Mouse (Mus musculus): Measurements from ENCODE around the gene Msh3. TPM values are rescaled to one million over a fixed set of nuclear protein-coding genes. Genes with fewer than 3 reads are reported as not detected.
"Not testable (repeated sequence)": the region's sequence is repeated elsewhere in the genome, so short reads cannot be mapped to it uniquely, and the experiment has no call there.

The Msh3 gene
- 10 to 100 TPM; 13.7 to 92.3 (median 35.6) TPM for total RNA-seq (2018; cell fraction: chromatin; rRNA removed)
- total RNA-seq (2018; cell fraction: cytosol; rRNA removed): 10 to 100 TPM in 7 of 26 experiments, 1 to 10 TPM in 19; 2.1 to 14.9 (median 6.1) TPM
- total RNA-seq (2018; cell fraction: nucleus; rRNA removed): 10 to 100 TPM; 11.6 to 53.7 (median 28.4) TPM
- polyA plus RNA-seq (2018): 5.7 to 8.1 TPM (median 7.4 TPM) in 3 replicates

- peak within 1 kb of the TSS; percentile 65 for H3K4me3 ChIP-seq (ENCODE audit: inconsistent target)
- under 1% methylated on average over 64 of the region's 76 CpGs for WGBS (ENCODE audit: missing documents)
- H3K36me3 ChIP-seq (ENCODE audit: inconsistent target): no peaks in the 10 kb centered on the region
These were observed at the start of gene Msh3, which contains the start of gene Dhfr for GRCm38 (mm10) chr13:92354456-92355271. TSS of gene Msh3 (minus strand) at chr13:92355003. TSS of gene Dhfr (plus strand) at chr13:92354726.

GRCm38 (mm10) chr13:92403496-92403895, 48.7 kb upstream of the Msh3 start:
- Histone ChIP-seq H3K79me2 (ENCODE audit: inconsistent target) (no peaks in the 10 kb centered on the region), H3K36me3 (ENCODE audit: inconsistent target) (no peaks in the 10 kb centered on the region), H3K4me3 (ENCODE audit: inconsistent target) (no peak overlapping the region), H3K27ac (no peak overlapping the region)
- WGBS (ENCODE audit: missing documents): 91% methylated on average over 3 of the region's 3 CpGs

More at GRCm38 (mm10) chr13:92354456-92355271, at the start of gene Msh3, which contains the start of gene Dhfr:
- H3K27ac ChIP-seq: peak within 1 kb of the TSS; percentile 54
- H3K79me2 ChIP-seq (ENCODE audit: inconsistent target): peaks cover 5% of the 10 kb centered on the region; the same call in 1 of the 2 replicates

GRCm38 (mm10) chr13:92402063-92402462, 47.3 kb upstream of the Msh3 start:
- 83% methylated on average over 2 of the region's 2 CpGs for WGBS (ENCODE audit: missing documents)
- H3K4me3 ChIP-seq (ENCODE audit: inconsistent target): no peak overlapping the region
- H3K79me2 ChIP-seq (ENCODE audit: inconsistent target): no peaks in the 10 kb centered on the region
- no peaks in the 10 kb centered on the region for H3K36me3 ChIP-seq (ENCODE audit: inconsistent target)
- H3K27ac ChIP-seq: no peak overlapping the region

- no peaks in the 10 kb centered on the region for H3K79me2 ChIP-seq (ENCODE audit: inconsistent target)
- WGBS (ENCODE audit: missing documents): 93% methylated on average over 9 of the region's 11 CpGs
- H3K27ac ChIP-seq: no peak overlapping the region
- H3K4me3 ChIP-seq (ENCODE audit: inconsistent target): no peak overlapping the region
- no peaks in the 10 kb centered on the region for H3K36me3 ChIP-seq (ENCODE audit: inconsistent target)
These were observed 43.9 kb upstream of the Msh3 start for GRCm38 (mm10) chr13:92398491-92399384.

GRCm38 (mm10) chr13:92393047-92393661, 38.4 kb upstream of the Msh3 start:
- no peak overlapping the region for H3K27ac ChIP-seq
- H3K4me3 ChIP-seq (ENCODE audit: inconsistent target): no peak overlapping the region
- no peaks in the 10 kb centered on the region for H3K79me2 ChIP-seq (ENCODE audit: inconsistent target)
- H3K36me3 ChIP-seq (ENCODE audit: inconsistent target): no peaks in the 10 kb centered on the region
- 89% methylated on average over 12 of the region's 12 CpGs for WGBS (ENCODE audit: missing documents)

- Histone ChIP-seq H3K4me3 (ENCODE audit: inconsistent target) (no peak overlapping the region), H3K79me2 (ENCODE audit: inconsistent target) (no peaks in the 10 kb centered on the region), H3K36me3 (ENCODE audit: inconsistent target) (no peaks in the 10 kb centered on the region), H3K27ac (no peak overlapping the region)
- 80% methylated on average over 3 of the region's 3 CpGs for WGBS (ENCODE audit: missing documents)
These were observed 32.6 kb upstream of the Msh3 start for GRCm38 (mm10) chr13:92387367-92387766.

GRCm38 (mm10) chr13:92371466-92371865, 16.7 kb upstream of the Msh3 start:
- H3K4me3 ChIP-seq (ENCODE audit: inconsistent target); H3K27ac ChIP-seq; H3K36me3 ChIP-seq (ENCODE audit: inconsistent target); H3K79me2 ChIP-seq (ENCODE audit: inconsistent target): not testable (repeated sequence)
- 90% methylated on average over 2 of the region's 6 CpGs for WGBS (ENCODE audit: missing documents)

GRCm38 (mm10) chr13:92370811-92371210, 16.0 kb upstream of the Msh3 start:
- no peak overlapping the region for H3K4me3 ChIP-seq (ENCODE audit: inconsistent target)
- 94% methylated on average over 3 of the region's 3 CpGs for WGBS (ENCODE audit: missing documents)
- H3K27ac ChIP-seq: no peak overlapping the region
- H3K36me3 ChIP-seq (ENCODE audit: inconsistent target): no peaks in the 10 kb centered on the region
- no peaks in the 10 kb centered on the region for H3K79me2 ChIP-seq (ENCODE audit: inconsistent target)

- Histone ChIP-seq H3K36me3 (ENCODE audit: inconsistent target) (no peaks in the 10 kb centered on the region), H3K4me3 (ENCODE audit: inconsistent target) (no peak overlapping the region), H3K79me2 (ENCODE audit: inconsistent target) (no peaks in the 10 kb centered on the region), H3K27ac (no peak overlapping the region)
- 90% methylated on average over 4 of the region's 4 CpGs for WGBS (ENCODE audit: missing documents)
These were observed 10.5 kb upstream of the Msh3 start for GRCm38 (mm10) chr13:92365312-92365711.

- H3K79me2 ChIP-seq (ENCODE audit: inconsistent target): no peaks in the 10 kb centered on the region
- WGBS (ENCODE audit: missing documents): 75% methylated on average over 2 of the region's 2 CpGs
- H3K4me3 ChIP-seq (ENCODE audit: inconsistent target): no peak overlapping the region
- H3K27ac ChIP-seq: no peak overlapping the region
- H3K36me3 ChIP-seq (ENCODE audit: inconsistent target): no peaks in the 10 kb centered on the region
These were observed 6.8 kb upstream of the Msh3 start for GRCm38 (mm10) chr13:92361609-92362008.

GRCm38 (mm10) chr13:92357644-92358043, 2.8 kb upstream of the Msh3 start:
- Histone ChIP-seq H3K79me2 (ENCODE audit: inconsistent target) (no peaks in the 10 kb centered on the region; the same call in 1 of the 2 replicates), H3K36me3 (ENCODE audit: inconsistent target) (no peaks in the 10 kb centered on the region), H3K27ac (no peak overlapping the region), H3K4me3 (ENCODE audit: inconsistent target) (no peak overlapping the region)
- 78% methylated on average over 2 of the region's 2 CpGs for WGBS (ENCODE audit: missing documents)

GRCm38 (mm10) chr13:92356376-92356775, 1.6 kb upstream of the Msh3 start:
- H3K79me2 ChIP-seq (ENCODE audit: inconsistent target): peaks cover 5% of the 10 kb centered on the region; the same call in 1 of the 2 replicates
- no peak overlapping the region for H3K4me3 ChIP-seq (ENCODE audit: inconsistent target)
- 92% methylated on average over 7 of the region's 7 CpGs for WGBS (ENCODE audit: missing documents)
- H3K27ac ChIP-seq: no peak overlapping the region
- H3K36me3 ChIP-seq (ENCODE audit: inconsistent target): no peaks in the 10 kb centered on the region

GRCm38 (mm10) chr13:92355272-92355643, 455 bp upstream of the Msh3 start:
- peak overlapping the region; percentile 52 for H3K4me3 ChIP-seq (ENCODE audit: inconsistent target)
- WGBS (ENCODE audit: missing documents): under 1% methylated on average over 24 of the region's 24 CpGs
- peaks cover 5% of the 10 kb centered on the region; the same call in 1 of the 2 replicates for H3K79me2 ChIP-seq (ENCODE audit: inconsistent target)
- no peak overlapping the region for H3K27ac ChIP-seq
- no peaks in the 10 kb centered on the region for H3K36me3 ChIP-seq (ENCODE audit: inconsistent target)

GRCm38 (mm10) chr13:92353956-92354355, 847 bp downstream of the Msh3 start:
- 0 out of 2 replicates have a peak, but pooled peaks cover 1% of the 10 kb centered on the region for H3K36me3 ChIP-seq (ENCODE audit: inconsistent target)
- H3K79me2 ChIP-seq (ENCODE audit: inconsistent target): peaks cover 5% of the 10 kb centered on the region; the same call in 1 of the 2 replicates
- peak overlapping the region; percentile 65 for H3K4me3 ChIP-seq (ENCODE audit: inconsistent target)
- 7% methylated on average over 4 of the region's 4 CpGs for WGBS (ENCODE audit: missing documents)
- peak overlapping the region; percentile 54 for H3K27ac ChIP-seq
